Comparison of ENCODE assay signal across 9 mouse cellular contexts in the genomic region with DNA sequence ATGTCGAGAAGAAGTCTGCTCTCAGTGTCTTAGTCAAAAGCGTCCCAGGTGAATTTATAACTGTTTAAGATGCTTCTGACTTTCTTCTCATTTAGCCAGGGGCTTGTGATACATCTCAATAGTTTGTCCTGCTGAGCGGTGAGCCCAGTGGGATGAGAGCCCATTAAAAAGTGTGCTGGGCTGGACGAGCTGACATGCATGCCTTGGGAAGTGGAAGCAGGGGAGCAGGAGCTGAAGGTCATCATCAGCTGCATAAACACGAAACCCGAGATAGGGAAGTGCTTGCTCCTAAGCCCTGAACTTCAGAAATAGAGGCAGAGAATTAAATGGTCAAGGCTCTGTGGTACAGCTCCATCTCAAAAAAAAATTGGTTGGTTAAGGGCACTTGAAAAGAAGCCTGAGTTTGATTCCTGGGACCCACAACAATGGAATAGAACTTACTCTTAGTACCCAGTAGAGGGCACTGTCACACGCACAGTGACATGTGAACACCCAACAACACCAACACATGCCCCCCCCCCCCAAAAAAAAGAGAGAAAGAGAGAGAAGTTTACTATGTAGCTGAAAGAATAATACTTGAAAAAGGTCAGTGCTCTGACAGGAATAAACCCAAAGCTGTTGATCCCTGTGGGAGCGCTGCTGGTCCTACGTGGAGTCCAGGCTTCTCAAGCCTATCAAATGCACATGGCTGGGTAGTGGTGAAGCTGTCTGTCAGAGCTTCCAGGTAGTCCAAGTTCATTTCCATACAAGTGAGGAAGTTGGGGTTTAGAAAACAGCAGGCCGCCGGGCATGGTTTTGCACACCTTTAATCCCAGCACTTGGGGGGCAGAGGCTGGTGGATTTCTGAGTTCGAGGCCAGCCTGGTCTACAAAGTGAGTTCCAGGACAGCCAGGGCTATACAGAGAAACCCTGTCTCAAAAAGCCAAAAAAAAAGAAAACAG. TPM values are rescaled to one million over a fixed set of nuclear protein-coding genes. Genes with fewer than 3 reads are reported as not detected.
A peak's percentile ranks its signal among the peaks of the same experiment; 100 is the strongest.
DNase-seq lines count a peak whose midpoint lies in the region; ATAC-seq and TF ChIP-seq lines count a peak whose summit lies in the region.
"Had no signal": no experiment of that assay in that cellular context is flagged by ENCODE, and none has a peak within 500 bp of the region (broad histone marks: within the 10 kb centered on the region; RNA-seq: fewer than 3 reads in every experiment).

No protein-coding gene starts in this region.

- peaks cover 66% of the 10 kb centered on the region for H3K36me3 ChIP-seq in liver, postnatal 0 days (replicated peaks; ENCODE audit: insufficient read depth, low read length)

- H3K27me3 ChIP-seq in liver, postnatal 0 days (ENCODE audit: insufficient read depth, low read length) = no peaks in the 10 kb centered on the region

- H3K27ac ChIP-seq in liver, postnatal 0 days (ENCODE audit: low read depth) = peak overlapping the region; percentile 17; the same call in 1 of the 2 replicates

- H3K4me1 ChIP-seq in liver, postnatal 0 days (ENCODE audit: insufficient read depth) = peaks cover 6% of the 10 kb centered on the region; the same call in 1 of the 2 replicates

- H3K4me2 ChIP-seq in liver, postnatal 0 days (ENCODE audit: low read depth, low read length) = no peak overlapping the region

- DNase-seq in kidney, postnatal 36 days = peak; percentile 25 to 31
- no peak for DNase-seq in kidney, adult 9 months
- DNase-seq in ES-CJ7 (ENCODE audit: low read depth, low spot score) = peak; percentile 72
- DNase-seq in liver, postnatal 0 days = no peak
- DNase-seq in gastrocnemius, postnatal 25 days = no peak
- no peak for DNase-seq in lung, adult 18-20 months
- DNase-seq in adrenal gland, adult 18-20 months (ENCODE audit: low spot score in 2 of 2) = no peak

- 66% methylated on average over 12 of the region's 12 CpGs for WGBS in liver, postnatal 0 days (ENCODE audit: insufficient replicate concordance)

- TF ChIP-seq CTCF in liver, postnatal 0 days (IDR thresholded peaks at IDR 0.05; ENCODE audit: low read depth) = peak; percentile 74

- H3K9ac ChIP-seq in liver, postnatal 0 days (replicated peaks) = no peak overlapping the region

- no peaks in the 10 kb centered on the region for H3K9me3 ChIP-seq in liver, postnatal 0 days (ENCODE audit: low read length)

- ATAC-seq in common myeloid progenitor, adult 5-6 weeks (replicated peaks; ENCODE audit: low read depth, poor library complexity, severe bottlenecking) = peak; percentile 77
- no peak for ATAC-seq in liver, postnatal 0 days

- H3K4me3 ChIP-seq in liver, postnatal 0 days (ENCODE audit: low read depth, low read length) = no peak overlapping the region
- H3K4me3 ChIP-seq: erythroblast, embryonic 14.5 days had no signal

- no peak for TF ChIP-seq EP300 in liver, postnatal 0 days (IDR thresholded peaks at IDR 0.05; ENCODE audit: low read depth)

RNA-seq across cellular contexts. Expression of a gene that starts 8.1 kb away (rescaled TPM):
- 79.4 and 79.7 TPM in 2 replicates for total RNA-seq in common myeloid progenitor, adult 5-6 weeks (2017)
- 20.1 and 23.9 TPM in 2 replicates for polyA plus RNA-seq in liver, postnatal 0 days (2015; fragmentation: Nextera tagmentation; extraction: Ambion mirVana)
- total RNA-seq in gastrocnemius, postnatal 25 days (2021) = 10 to 100 TPM; 92.1 to 93.9 TPM
- total RNA-seq in adrenal gland, adult 18-20 months (2021) = 100 to 1,000 TPM in 1 of 2 experiments, 10 to 100 TPM in 1; 92.9 to 105 TPM

RNA-seq across cellular contexts. Expression of a gene that starts 25.7 kb away (rescaled TPM):
- total RNA-seq in common myeloid progenitor, adult 5-6 weeks (2017) = 141 and 159 TPM in 2 replicates
- 36.2 and 38.2 TPM in 2 replicates for polyA plus RNA-seq in liver, postnatal 0 days (2015; fragmentation: Nextera tagmentation; extraction: Ambion mirVana)
- total RNA-seq in gastrocnemius, postnatal 25 days (2021) = 100 to 1,000 TPM; 111 to 133 TPM
- total RNA-seq in adrenal gland, adult 18-20 months (2021) = 100 to 1,000 TPM; 138 to 228 TPM

RNA-seq across cellular contexts. Expression of a gene that starts 44.2 kb away (rescaled TPM):
- total RNA-seq in common myeloid progenitor, adult 5-6 weeks (2017) = 65.9 and 72.7 TPM in 2 replicates
- polyA plus RNA-seq in liver, postnatal 0 days (2015; fragmentation: Nextera tagmentation; extraction: Ambion mirVana) = 11.1 and 11.3 TPM in 2 replicates
- total RNA-seq in gastrocnemius, postnatal 25 days (2021) = 10 to 100 TPM; 10.2 to 11.0 TPM
- 10 to 100 TPM; 32.6 to 37.1 TPM for total RNA-seq in adrenal gland, adult 18-20 months (2021)

RNA-seq across cellular contexts. Expression of a gene that starts 54.8 kb away (rescaled TPM):
- total RNA-seq in common myeloid progenitor, adult 5-6 weeks (2017) = 0.37 TPM in 1 of 2 replicates, not detected in the other
- polyA plus RNA-seq in liver, postnatal 0 days (2015; fragmentation: Nextera tagmentation; extraction: Ambion mirVana) = 2.5 and 2.6 TPM in 2 replicates
- 10 to 100 TPM; 21.3 to 37.2 TPM for total RNA-seq in gastrocnemius, postnatal 25 days (2021)
- total RNA-seq in adrenal gland, adult 18-20 months (2021) = 10 to 100 TPM in 1 of 2 experiments, 1 to 10 TPM in 1; 8.6 to 10.1 TPM

Comparison
In these comparisons a context has a peak if more than half of its experiments do, and no peak if none do; other contexts are left out.
1. DNase-seq: peak in kidney, postnatal 36 days (2 of 2) and ES-CJ7 (single experiment); none in kidney, adult 9 months (single experiment), liver, postnatal 0 days (single experiment), gastrocnemius, postnatal 25 days (single experiment), lung, adult 18-20 months (0 of 2) and adrenal gland, adult 18-20 months (0 of 2).